Mouse (Mus musculus) adrenal gland (tissue): ENCODE data around the gene Scml4.

ENCODE experiments used
- intact Hi-C: fragments of 180-260 bp; cut with DNase I; formaldehyde crosslinking; loops from one replicate; pipeline ENCODE4 v1.15.1; 2025

The Scml4 gene

GRCm38 (mm10) chr10:42987594-42988052, 127.5 kb downstream of the Scml4 start:
- intact Hi-C loops = loop anchor here (2.0 to 5.0 kb wide), 2 partner anchors 29 to 145 kb away; no protein-coding TSS in a partner anchor

GRCm38 (mm10) chr10:42988627-42989026, 128.5 kb downstream of the Scml4 start:
- intact Hi-C loops = loop anchor here (5.0 kb wide), 1 partner anchor 146 kb away; no protein-coding TSS in a partner anchor

- intact Hi-C loops = loop anchor here (5.0 kb wide), 1 partner anchor 148 kb away; no protein-coding TSS in a partner anchor
Observed at GRCm38 (mm10) chr10:42989910-42990309, 129.7 kb downstream of the Scml4 start.

GRCm38 (mm10) chr10:42991018-42991417, 130.8 kb downstream of the Scml4 start:
- intact Hi-C loops = no loop called here

GRCm38 (mm10) chr10:42994331-42994782, 134.2 kb downstream of the Scml4 start:
- intact Hi-C loops = no loop called here

- intact Hi-C loops = no loop called here
Observed at GRCm38 (mm10) chr10:42995484-42995895, 135.3 kb downstream of the Scml4 start.

GRCm38 (mm10) chr10:42997278-42997677, 137.1 kb downstream of the Scml4 start:
- intact Hi-C loops = no loop called here

- intact Hi-C loops = no loop called here
Observed at GRCm38 (mm10) chr10:42999324-42999723, 139.2 kb downstream of the Scml4 start.

- intact Hi-C loops = no loop called here
Observed at GRCm38 (mm10) chr10:43001433-43001832, 141.3 kb downstream of the Scml4 start.

- intact Hi-C loops = no loop called here
Observed at GRCm38 (mm10) chr10:43002066-43002678, 142.0 kb downstream of the Scml4 start.

GRCm38 (mm10) chr10:43002721-43003465, 142.7 kb downstream of the Scml4 start:
- intact Hi-C loops = no loop called here

GRCm38 (mm10) chr10:43003466-43003757, 143.2 kb downstream of the Scml4 start:
- intact Hi-C loops = no loop called here

GRCm38 (mm10) chr10:43004174-43004734, 144.1 kb downstream of the Scml4 start:
- intact Hi-C loops = no loop called here

- intact Hi-C loops = no loop called here
Observed at GRCm38 (mm10) chr10:43005031-43005430, 144.9 kb downstream of the Scml4 start.

GRCm38 (mm10) chr10:43005677-43006076, 145.5 kb downstream of the Scml4 start:
- intact Hi-C loops = no loop called here

GRCm38 (mm10) chr10:43006534-43006933, 146.4 kb downstream of the Scml4 start:
- intact Hi-C loops = no loop called here

GRCm38 (mm10) chr10:43008116-43008515, 147.9 kb downstream of the Scml4 start:
- intact Hi-C loops = no loop called here
